Mouse (Mus musculus) bone marrow macrophage, adult 2 months (primary cell): Measurements from ENCODE around the gene Gm49369.

Experiments used
- CTCF ChIP-seq: IDR thresholded peaks from 2 replicates; pipeline ENCODE4 v1.5.1; 2012; ENCODE audit warnings: low read depth, mild to moderate bottlenecking, low read length, moderate library complexity
- POLR2A ChIP-seq: IDR thresholded peaks from 2 replicates; pipeline ENCODE4 v1.6.1; 2012; ENCODE audit warnings: mild to moderate bottlenecking, low read depth, low read length, borderline replicate concordance

- TF ChIP-seq CTCF = no peak
- no peak for TF ChIP-seq POLR2A
Observed at GRCm38 (mm10) chr7:142428213-142428612, 45.7 kb upstream of the Gm49369 start.
